Mouse (Mus musculus): ENCODE results near the gene Man2b2.

Man2b2 gene

GRCm38 (mm10) chr5:36772586-36772985 is 57.9 kb downstream of the Man2b2 start:
- CTCF ChIA-PET, result no interaction called here

GRCm38 (mm10) chr5:36769603-36770002 is 60.9 kb downstream of the Man2b2 start:
- CTCF ChIA-PET, result no interaction called here

- CTCF ChIA-PET, result no interaction called here
These were observed 63.3 kb downstream of the Man2b2 start for GRCm38 (mm10) chr5:36766958-36767703.

GRCm38 (mm10) chr5:36759848-36760247 is 70.6 kb downstream of the Man2b2 start:
- CTCF ChIA-PET, result no interaction called here

GRCm38 (mm10) chr5:36757033-36757432 is 73.4 kb downstream of the Man2b2 start:
- CTCF ChIA-PET, result no interaction called here

Measured in spleen, embryonic (tissue).